Mouse (Mus musculus) lung, postnatal 0 days (tissue): ENCODE measurements at regions not wholly inside any gene's neighbourhood (a gene's known extent, or its start where the extent isn't known, plus 50 kb on each side); places are given as distances from the start of the nearest gene placed in this dataset.

Source experiments
- CTCF ChIP-seq: IDR thresholded peaks from 2 replicates; pipeline ENCODE4 v1.5.1; 2016; ENCODE audit warnings: antibody characterized with exemption, mild to moderate bottlenecking
- EP300 ChIP-seq: IDR thresholded peaks from 2 replicates; pipeline ENCODE4 v1.6.1; 2016; ENCODE audit warnings: antibody characterized with exemption, mild to moderate bottlenecking, control low read depth

DNA sequence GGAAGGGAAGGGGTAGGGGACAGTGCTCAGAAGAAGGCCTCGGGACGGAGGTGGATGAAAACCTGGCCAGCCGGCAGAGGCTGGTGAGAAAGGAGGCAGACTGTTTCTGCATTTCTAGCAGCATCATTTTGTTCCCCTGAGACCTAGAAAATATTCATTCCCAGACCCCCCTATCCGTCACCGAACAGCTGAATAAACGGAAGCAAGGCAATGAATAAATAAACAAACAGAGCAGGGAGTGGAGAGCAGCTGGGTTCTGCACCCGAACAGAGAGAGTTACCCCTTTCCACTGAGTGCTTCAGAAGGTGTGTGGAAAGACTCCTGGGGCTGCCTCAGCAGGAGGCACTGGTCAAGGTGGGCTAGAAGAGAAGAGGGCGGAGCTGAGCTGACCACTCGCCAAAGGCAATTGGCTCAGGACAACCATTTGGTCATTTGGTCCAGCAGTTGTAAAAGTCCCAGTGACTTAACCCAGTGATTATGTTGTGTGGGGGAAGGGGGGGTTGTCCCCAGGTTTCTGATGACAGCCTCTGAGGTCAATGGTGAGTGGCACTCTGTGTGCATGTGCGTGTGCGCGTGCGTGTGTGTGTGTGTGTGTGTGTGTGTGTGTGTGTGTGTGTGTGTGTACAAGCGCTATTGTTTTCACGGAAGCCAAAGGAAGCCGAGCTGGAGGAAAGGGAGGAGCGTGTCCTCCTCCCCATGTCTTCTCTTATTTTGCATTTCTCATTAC lies 233.1 kb downstream of the H2al1j start:
- TF ChIP-seq CTCF = no peak
- no peak for TF ChIP-seq EP300
